Mouse (Mus musculus) cerebellum, adult 2 months (tissue): ENCODE results near the gene Tmem43.

ENCODE experiments used
- CTCF ChIP-seq: fragments of 200-500 bp; IDR thresholded peaks from 2 replicates; pipeline ENCODE4 v1.5.1; 2011; ENCODE audit warnings: low read depth, mild to moderate bottlenecking, control low read depth, low read length, moderate library complexity, borderline replicate concordance; ENCODE audit not compliant: insufficient read depth
- POLR2A ChIP-seq: fragments of 200-500 bp; IDR thresholded peaks from 2 replicates; pipeline ENCODE4 v1.6.1; 2011; ENCODE audit warnings: low read length, control low read depth, borderline replicate concordance; ENCODE audit not compliant: insufficient read depth

GRCm38 (mm10) chr6:91445316-91445715 lies 28.2 kb upstream of the Tmem43 start:
- TF ChIP-seq CTCF (no peak), POLR2A (no peak)
